Mouse (Mus musculus) erythroid progenitor cell, adult 5-6 weeks (primary cell): ENCODE measurements around the gene Pde11a. TPM values are rescaled to one million over a fixed set of nuclear protein-coding genes. Genes with fewer than 3 reads are reported as not detected.

Experiments
- ATAC-seq: replicated peaks from 2 replicates; pipeline ENCODE4 v1.8.0; 2016; ENCODE audit warnings: moderate number of reproducible peaks, mild to moderate bottlenecking, moderate TSS enrichment, inconsistent platforms; ENCODE audit not compliant: poor library complexity, low FRiP score, severe bottlenecking
- total RNA-seq, 2 experiments: library from RNA; stranded (forward) in 1 of 2; stranded (reverse) in 1 of 2; fragments of 150-400 nt in 1 of 2; fragments of 186-747, 209-891 nt in 1 of 2; gene quantifications; 2 replicates each; pipeline versions ENCODE4 v1.2.3 to v1.2.4; 2015 to 2017; ENCODE audit warnings: low replicate concordance in 2 of 2

The Pde11a gene
- total RNA-seq (2015; ENCODE audit: low replicate concordance) = not detected in 2 replicates
- total RNA-seq (2017; ENCODE audit: low replicate concordance) = not detected in 2 replicates

DNA sequence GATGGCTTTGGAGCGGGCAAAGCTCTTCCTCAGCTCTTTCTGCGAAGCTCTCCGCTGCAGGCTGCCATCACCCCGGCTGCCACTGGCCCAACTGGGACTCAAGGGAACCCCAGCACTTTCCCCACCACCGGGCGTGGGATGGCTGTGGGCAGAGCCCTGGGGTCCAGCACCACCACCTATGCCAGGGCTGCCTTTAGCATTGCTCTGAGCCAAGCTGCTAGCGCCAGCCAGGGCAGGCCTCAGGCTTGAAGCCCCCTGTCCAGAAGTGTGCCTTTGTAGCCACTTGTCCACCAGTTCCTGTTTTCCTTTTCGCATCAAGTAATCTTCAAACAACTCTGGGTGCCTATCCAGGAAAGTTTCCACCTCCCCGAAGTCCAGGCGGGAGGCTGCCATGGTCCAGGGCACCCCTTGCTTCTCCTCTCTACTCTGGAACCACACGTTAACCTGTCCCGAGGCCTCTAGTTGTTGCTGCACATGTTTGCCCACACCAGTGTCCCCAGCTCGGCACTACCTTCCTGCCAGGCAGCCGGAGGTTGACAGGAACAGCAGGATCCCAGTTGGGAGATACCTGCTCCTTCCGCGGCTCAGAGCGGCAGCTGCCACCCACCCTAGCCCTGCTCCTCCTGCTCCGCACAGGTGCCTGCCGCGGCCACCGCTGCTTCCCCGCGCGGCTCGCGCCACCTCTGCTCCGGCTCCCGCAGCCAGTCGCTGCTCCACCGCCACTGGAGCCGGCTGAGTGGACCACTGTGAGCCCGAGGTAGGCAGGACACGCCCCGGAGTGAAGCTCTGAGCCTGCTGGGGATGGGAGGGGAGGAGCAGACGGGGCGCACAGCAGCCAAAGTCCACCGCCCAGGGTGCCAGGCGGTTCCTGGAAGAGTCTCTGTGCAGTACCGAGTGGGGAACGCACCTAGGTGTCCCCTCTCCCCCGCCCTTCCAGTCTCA, at the start of gene Pde11a:
Gene Pde11a (minus strand): TSS at position 560 of the 942 bp plus-strand sequence.
- no peak for ATAC-seq

DNA sequence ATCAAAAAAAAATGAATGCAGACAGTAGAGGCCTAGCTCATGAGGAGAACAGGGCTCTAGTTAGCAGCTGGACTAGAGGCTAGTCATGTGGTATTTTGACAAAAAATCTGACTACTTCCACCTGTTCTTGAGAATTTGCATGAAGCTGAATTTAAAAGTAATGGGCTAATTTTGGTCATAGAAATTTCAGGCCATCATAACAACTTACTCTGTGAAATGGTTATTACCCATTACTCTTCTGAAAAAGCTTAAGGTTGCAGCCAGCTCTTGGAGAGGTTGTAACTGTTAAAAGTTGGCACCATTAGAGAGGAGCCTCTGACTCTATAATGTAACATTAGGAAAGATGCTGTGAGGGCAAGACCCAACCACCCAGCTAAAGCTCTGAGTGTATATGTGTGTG, 48.0 kb upstream of the Pde11a start:
- no peak for ATAC-seq

DNA sequence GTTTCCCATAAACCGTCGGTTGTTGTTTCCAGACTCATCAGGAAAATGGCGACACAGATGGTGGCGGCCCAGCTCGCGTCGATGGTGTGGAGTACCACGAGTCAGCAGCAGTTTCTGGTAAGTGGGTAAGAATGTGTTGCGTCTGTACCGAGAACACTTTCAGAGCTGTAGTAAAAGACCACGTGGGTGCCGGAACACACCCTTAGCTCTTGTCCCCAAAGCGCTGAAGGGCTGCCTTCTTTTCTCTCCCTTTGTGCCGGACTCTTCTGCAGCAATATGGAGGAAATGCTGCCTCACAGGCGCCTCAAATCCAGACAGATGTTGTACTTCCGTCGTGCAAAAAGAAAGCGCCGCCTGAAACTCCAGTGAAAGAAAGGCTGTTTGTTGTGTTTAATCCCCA, 40.1 kb upstream of the Pde11a start:
- no peak for ATAC-seq

DNA sequence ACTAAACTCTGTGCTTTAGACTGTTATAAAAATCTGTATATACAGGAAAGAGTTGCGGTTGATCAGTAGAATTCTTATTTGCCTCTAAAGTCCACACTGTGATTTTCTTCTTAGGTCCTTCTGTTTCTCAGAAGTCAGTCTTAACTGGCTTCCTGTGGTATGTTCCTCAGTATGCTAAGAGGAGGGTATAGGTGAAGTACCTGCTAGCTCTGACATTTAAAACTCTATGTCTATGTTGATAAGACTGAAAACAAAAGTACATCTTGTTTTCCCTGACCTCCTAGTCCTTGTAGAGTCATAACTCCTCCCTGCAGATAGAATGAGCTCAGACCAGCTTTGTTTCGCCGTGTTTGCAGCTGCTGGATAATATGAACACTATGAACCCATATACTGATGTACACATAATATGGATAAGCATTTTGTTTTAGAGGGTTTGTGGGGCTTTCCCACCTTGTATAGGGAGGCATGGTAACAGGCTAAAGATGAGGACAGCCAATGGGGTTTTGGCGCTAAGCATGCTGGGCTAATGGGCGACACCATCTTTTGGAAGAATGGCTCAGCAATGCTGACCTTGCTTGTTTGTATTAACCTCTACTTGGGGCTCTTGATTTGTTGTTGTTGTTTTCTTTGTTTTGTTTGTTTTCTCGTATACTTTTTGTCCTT, 36.1 kb upstream of the Pde11a start:
- ATAC-seq = no peak

DNA sequence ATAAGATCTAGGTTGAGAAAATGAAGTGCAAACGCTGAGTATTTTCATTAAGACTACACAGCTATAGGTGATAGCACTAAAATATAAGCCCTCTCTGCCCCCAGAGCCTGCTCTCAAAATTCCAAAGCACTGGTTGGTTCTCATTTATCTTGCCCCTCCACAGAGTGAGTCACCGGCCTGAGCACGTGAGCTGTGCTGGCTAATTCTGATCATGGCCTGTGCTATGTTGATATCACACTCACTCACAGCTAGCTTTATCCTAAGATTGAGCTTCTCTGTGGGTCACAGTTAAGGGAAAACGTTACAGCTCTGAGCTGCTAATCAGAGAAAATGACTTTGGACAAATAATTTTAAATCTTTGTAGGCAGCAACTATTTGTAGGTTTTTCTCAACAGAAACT, 33.7 kb upstream of the Pde11a start:
- no peak for ATAC-seq

DNA sequence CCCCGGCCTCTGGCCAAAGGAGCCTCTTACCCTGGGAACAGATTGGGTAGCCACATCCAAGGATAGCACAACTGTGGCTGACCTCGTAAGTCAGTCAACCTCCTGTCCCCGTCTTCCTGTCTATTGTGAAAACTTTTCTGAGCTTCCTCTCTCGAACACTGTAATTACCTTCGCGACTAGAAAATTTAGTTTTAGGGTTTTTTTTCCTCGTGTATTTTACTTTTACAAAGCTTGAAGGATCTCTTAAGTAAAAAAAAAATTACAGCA, 32.0 kb upstream of the Pde11a start:
- peak; percentile 46 for ATAC-seq

DNA sequence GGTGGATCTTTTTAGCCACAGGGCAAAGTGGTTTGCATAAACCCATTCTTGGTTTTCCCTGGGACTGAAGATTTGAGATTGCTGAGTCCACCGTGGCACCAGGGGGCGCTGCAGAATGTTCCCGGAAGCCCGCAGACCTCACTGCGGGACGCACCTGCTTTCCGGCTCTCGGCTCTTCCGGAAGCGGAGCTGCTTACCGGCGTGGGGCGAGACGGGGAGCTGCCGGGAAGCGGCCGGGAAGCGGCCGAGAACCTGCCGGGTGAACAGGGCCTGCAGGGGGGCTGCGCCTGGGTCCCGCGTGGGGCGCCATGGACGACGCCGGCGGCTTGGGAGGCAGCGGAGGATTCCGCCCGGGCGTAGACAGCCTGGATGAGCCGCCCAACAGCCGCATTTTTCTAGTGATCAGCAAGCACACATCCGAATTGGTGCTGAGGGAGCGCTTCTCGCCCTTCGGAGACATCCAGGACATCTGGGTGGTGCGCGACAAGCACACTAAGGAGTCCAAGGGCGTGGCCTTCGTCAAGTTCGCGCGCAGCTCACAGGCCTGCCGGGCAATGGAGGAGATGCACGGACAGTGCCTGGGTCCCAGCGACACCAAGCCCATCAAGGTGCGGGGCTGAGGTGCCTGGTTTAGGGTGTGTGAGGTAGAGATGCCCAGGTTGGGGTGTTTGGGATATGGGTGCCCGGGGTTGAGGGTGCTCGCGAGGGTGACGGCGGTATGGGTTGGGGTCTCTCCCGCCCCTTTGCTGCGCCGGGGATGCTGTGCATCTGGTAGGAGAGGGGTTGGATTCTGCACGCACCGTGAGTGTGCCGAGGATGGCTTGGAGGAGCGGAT, 31.5 kb upstream of the Pde11a start, which contains the start of gene Rbm45:
Gene Rbm45 (plus strand): TSS at position 164 of the 835 bp plus-strand sequence.
- ATAC-seq = peak; percentile 89

DNA sequence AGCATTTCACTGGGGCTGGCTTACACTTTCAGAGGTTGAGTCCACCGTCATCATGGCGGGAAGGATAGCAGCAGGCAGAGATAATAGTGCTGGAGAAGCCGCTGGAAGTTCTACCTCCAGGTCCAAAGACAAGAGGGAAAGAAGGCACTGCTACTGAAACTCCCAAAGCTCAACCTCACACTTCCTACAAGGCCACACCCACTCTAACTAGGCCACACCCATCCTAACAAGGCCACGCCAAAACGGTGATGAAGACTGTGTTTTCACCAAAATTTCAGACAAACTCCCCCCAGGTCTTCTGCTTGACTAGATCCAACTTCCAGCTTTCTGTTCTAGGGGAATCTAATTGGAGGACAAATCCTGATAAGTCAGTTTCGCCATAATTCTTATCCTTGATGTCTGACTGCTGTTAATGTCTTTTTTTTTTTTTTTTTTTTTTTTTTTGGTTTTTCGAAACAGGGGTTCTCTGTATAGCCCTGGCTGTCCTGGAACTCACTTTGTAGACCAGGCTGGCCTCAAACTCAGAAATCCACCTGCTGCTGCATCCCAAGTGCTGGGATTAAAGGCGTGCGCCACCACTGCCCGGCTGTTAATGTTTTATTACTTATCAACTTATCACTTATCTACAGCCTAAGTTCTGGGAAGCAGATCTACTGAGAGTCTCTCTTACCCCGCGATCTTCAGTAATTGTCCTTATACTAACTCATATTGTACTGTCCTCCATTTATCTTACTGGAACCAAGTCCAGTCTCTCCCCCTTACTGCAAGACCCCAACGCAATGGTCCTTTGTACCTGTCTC, 30.5 kb upstream of the Pde11a start:
- ATAC-seq = no peak

DNA sequence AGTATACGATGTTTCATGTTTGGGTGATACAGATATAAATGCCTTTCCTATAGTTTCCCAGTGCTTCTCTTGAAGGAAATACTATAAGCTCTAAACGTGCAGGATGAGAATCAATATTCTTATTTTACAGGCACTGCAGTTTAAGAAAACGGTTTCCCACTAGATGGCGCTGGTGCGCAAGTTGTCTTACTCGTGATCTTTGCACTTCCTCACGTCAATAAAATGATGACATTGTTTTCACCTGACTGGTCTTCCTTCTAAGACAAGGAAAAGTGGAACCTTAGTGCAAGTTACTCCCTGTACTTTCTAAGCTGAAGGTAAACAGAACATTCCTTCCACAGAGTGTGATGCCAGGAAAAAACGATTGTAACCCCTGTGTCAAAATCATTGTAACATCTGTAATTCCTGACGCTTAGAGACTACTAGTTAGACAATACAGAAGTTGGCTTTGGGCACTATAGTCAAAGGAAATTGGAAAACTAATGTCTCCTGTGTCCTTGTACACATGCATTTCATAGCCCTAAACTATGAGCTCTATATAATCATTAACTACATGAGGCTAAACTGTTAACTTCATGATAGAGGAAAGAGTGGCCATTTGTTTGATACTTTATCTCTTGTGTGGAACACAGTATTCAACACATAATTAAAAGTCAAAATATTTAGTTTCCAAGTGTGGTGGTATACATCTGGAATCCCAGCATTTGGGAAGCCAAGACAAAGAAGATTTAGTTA, 28.8 kb upstream of the Pde11a start:
- no peak for ATAC-seq

DNA sequence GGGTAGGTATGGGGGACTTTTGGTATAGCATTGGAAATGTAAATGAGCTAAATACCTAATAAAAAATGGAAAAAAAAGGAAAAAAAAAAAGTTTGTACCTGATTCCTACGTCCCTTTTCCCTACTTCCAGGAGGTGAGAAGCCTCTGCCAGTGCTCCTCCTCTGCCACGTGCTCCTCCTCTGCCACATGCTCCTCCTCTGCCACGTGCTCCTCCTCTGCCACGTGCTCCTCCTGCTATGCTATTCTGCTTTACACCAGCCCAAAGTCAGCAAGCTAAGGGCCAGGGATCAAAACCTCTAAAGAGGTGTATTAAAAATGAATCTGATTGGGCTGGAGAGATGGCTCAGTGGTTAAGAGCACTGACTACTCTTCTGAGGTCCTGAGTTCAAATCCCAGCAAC, 27.2 kb upstream of the Pde11a start:
- no peak for ATAC-seq

DNA sequence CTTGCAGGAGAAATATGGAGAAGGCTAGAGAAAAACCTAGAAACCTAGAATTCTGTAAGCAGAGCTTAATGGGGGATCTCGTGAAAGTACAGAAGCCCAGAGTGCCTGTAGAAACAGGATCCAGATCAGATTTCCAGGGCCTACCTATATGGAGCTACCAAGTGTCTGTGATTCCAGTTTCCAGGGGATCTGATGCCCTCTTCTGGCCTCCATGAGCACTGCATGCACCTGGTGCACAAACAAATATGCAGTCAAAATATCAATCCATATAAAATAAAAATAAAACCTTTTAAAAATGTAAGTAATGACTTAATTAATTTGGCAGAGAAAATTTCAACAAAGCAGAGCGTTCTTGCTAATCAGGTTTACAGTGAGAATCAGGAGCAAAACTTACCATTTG, 23.5 kb upstream of the Pde11a start:
- no peak for ATAC-seq

DNA sequence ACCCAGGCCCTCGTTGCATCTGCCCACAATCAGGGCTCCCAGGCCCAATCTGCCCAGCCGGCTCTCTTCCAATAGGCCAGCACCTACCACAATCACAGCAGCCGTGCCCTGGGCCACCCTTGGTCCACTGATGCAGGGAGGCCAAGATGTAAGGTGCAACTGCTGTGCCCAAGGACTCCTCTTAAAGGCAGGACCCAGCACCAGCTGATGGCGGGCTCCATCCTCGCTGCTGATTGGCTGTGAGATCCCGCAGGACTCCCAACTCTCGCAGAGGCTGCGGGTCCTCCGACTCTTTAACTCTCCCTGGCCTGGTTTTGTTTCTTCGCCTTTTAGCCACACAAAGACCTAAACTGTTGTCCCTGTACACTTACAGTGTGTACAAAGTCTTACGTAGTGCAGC, 21.7 kb upstream of the Pde11a start, which contains the start of gene Cyct:
Gene Cyct (minus strand): TSS at position 225 of the 400 bp plus-strand sequence.
- ATAC-seq = no peak

DNA sequence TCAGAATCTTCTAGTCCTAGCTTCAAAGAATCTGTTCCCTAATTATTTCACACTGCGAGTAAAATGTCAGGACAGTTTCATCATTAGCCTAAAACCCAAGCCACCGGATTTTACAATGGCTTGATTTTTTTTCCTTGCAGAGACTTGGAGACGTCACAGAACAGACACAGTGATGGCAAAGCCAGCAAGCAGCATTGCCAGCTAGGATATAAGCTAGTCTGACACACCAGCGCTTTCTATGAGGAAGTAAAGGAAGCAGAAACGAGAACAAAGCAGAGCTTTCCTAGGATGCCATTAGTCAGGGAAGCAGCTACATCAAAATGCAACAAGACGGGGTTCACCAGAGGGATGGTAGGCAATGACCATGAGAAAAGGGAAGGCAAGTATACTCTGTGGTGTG, 9.3 kb upstream of the Pde11a start:
- ATAC-seq = no peak

DNA sequence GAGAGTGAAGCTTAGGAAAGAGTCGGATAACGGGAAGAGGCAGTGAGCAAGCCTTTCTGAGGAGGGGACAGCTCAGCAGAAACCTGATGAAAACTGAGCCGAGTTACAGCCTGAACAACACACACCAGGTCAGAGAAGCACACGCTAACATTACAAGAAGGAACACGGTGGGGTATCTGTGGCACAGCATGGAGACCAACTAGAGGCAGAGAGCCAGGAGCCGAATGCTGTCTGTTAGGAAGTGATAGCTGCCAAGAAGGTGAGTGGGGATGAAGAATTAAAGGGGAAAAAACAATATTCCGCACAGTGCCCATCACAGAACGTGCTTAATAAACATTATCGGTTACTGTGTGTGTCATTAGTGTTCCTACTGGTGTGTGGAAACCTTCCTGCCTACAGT, 3.6 kb upstream of the Pde11a start:
- ATAC-seq = no peak

DNA sequence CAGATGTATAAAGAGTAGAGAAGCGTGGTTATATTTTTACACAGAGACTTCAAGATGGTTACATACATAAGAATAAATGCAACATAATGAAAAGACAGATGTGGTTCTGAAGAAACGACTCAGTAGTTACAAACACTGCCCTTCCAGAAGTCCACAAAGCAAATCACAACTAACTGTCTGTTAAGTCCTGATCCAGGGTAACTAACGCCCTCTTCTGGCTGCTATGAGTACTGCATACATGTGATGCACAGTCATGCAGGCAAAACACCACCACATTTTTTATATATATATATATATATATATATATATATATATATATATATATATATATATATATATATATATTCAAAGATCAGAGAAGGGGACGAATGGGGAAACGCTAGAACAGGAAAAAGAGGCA, 4.0 kb downstream of the Pde11a start:
- ATAC-seq = no peak

DNA sequence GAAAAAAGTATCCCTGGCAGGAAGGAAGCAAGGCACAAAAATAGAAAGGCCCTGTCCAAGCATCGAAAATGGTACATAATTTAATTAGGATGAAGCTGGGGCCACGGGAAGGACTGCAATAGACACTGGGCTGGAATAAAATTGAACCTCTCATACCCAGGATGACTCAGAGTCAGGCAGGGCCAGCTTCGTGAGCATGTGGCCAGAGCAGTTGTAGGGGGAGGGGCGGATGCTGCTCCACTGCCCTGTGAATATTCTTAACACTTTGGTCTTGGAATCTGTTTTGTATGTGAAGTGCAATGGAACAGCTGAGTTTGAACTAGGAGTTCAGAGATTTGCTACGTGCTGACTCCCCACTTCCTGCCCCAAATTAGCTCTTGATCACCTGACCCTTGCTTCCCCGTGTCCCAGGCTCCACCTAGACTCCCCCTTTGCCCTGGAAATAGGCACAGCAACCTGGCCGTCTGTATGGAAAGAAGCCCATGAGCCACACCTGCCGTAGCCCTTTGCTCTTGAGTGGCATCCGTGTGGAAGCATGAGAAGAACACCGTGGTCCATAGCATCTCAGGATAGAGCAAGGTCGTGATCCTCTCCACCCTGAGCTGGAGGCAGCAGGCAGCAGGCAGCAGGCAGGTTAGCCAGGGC, 6.3 kb downstream of the Pde11a start:
- no peak for ATAC-seq

DNA sequence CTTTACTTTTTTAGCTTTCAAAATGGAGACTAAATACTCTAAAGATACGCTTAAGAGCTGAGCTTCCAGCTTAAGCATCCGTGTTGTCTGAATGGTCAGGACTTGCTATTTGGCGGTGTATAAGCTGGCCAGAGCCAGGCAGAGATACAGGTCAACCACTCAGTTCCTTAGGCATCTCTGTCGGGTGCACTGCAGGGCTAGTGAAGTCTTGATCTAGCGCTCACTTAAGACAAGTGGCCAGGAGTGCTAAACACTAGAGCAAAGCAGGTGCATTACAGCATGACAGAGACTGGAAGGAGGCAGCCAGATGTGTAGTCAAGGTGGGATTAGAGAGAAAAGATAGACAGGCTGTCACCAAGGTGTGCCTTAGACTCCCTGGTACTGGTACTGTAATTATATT, 8.5 kb downstream of the Pde11a start:
- no peak for ATAC-seq

DNA sequence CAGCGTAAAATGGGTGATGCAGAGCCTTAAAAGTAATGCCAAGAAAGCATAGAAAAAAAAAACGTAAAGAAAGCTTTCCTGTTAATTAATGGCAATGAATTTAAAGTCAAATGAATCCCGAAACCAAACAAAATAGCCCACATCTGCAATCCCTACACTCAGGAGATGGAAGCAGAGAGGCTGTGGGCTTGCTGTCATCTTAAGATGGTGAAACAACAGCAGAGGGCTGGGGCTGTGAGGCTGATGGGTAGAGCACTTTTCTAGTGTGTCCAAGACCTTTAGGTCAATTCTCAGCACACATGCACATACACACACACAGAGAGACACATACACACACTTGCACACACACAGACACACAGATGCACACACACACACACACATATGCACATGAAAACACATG, 12.4 kb downstream of the Pde11a start:
- ATAC-seq = no peak
